Mouse (Mus musculus) forebrain, embryonic 11.5 days (tissue): Measurements from ENCODE around the gene Lama4. TPM values are rescaled to one million over a fixed set of nuclear protein-coding genes. Genes with fewer than 3 reads are reported as not detected.

Experiments
- ATAC-seq: fragments of 200-750 bp; cut with Nextera tagmentation; replicated peaks from 2 replicates; pipeline ENCODE4 v1.8.0; 2017; ENCODE audit warnings: moderate TSS enrichment; ENCODE audit not compliant: low FRiP score
- DNase-seq: peaks from one replicate; pipeline ENCODE4 v3.0.0-alpha.2; 2017; ENCODE audit warnings: low spot score
- H3K27ac ChIP-seq: fragments of 300-500 bp; sonication (generic); 2 replicates; pipeline ENCODE4 v1.5.1; 2014; ENCODE audit warnings: low read depth, low read length
- H3K27me3 ChIP-seq: fragments of 300-500 bp; sonication (generic); 2 replicates; pipeline ENCODE4 v1.6.1; 2014; ENCODE audit warnings: mild to moderate bottlenecking, low read length, mixed read lengths; ENCODE audit not compliant: control insufficient read depth, insufficient read depth
- H3K36me3 ChIP-seq: fragments of 300-500 bp; sonication (generic); 2 replicates; pipeline ENCODE4 v1.6.1; 2014; ENCODE audit warnings: mild to moderate bottlenecking, low read length, moderate library complexity, mixed read lengths; ENCODE audit not compliant: control insufficient read depth, insufficient read depth
- H3K4me1 ChIP-seq: fragments of 300-500 bp; sonication (generic); replicated peaks from 2 replicates; pipeline ENCODE4 v1.6.1; 2014; ENCODE audit warnings: low read length, mixed read lengths; ENCODE audit not compliant: control insufficient read depth, insufficient read depth
- H3K4me2 ChIP-seq: fragments of 300-500 bp; sonication (generic); 2 replicates; pipeline ENCODE4 v1.6.1; 2014; ENCODE audit warnings: low read depth, mild to moderate bottlenecking, low read length, moderate library complexity, mixed read lengths; ENCODE audit not compliant: severe bottlenecking
- H3K4me3 ChIP-seq: fragments of 300-500 bp; sonication (generic); 2 replicates; pipeline ENCODE4 v1.5.1; 2014; ENCODE audit warnings: low read depth, low read length
- H3K9ac ChIP-seq: fragments of 300-500 bp; sonication (generic); 2 replicates; pipeline ENCODE4 v1.6.1; 2014; ENCODE audit warnings: low read length
- H3K9me3 ChIP-seq: fragments of 300-500 bp; sonication (generic); 2 replicates; pipeline ENCODE4 v1.6.1; 2016; ENCODE audit warnings: low read length, mixed read lengths; ENCODE audit not compliant: control insufficient read depth
- WGBS: fragments of 180-500 bp; shearing (Covaris S2); extraction: QIAGEN DNeasy Blood & Tissue Kit; methylation state at CpG from one replicate; pipeline ENCODE4 v1.1.7; 2014; 5-methylcytosine and 5-hydroxymethylcytosine counted together
- polyA plus RNA-seq: library from polyadenylated mRNA; unstranded; fragments of >200 nt; fragmentation: Nextera tagmentation; extraction: Ambion mirVana; gene quantifications from 2 replicates; pipeline ENCODE4 v1.2.1, GENCODE M21; 2014

Lama4 gene
- polyA plus RNA-seq, 1 experiment from 2014 or later = 16.5 TPM

DNA sequence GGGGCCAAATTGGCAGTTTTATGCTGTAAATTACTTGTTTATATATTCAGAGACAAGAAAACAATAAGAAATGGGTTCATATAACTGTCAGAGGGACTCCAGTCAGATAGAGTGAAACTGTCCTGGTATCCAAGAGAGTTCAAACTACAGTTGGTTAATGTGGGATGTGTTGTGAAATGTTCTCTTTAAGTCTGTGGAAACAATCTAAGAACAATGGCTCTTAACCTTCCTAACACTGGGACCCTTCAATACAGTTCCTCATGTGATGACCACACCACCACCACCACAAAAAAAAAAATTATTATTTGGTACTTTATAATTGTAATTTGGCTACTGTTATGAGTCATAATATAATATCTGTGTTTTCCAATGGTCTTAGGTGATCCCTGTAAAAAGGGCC is 38.2 kb downstream of the Lama4 start:
- Histone ChIP-seq H3K9ac (no peak overlapping the region), H3K27ac (no peak overlapping the region), H3K4me1 (no peaks in the 10 kb centered on the region), H3K36me3 (no peaks in the 10 kb centered on the region), H3K4me2 (no peak overlapping the region), H3K4me3 (no peak overlapping the region), H3K27me3 (no peaks in the 10 kb centered on the region), H3K9me3 (no peaks in the 10 kb centered on the region)
- no peak for DNase-seq
- no peak for ATAC-seq

DNA sequence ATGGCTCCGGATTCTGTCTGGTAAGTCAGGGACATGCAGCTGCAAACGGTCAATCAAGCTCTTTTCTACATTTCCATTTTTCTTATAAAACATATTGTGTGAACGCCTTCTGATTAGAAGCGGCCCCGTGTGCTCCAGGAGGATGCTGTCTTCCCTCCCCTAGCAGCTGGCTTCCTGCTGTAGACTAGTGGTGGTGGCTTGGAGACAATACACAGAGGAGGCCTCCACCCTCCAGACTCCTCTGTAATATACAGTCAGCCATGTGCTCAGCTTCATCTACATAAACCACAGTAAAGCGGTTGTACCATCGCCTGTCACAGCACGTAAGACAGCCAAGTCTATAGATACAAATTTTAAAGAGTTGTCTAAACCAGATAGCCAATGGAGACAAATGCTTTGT is 40.2 kb downstream of the Lama4 start:
- WGBS = 93% methylated on average over 8 of the region's 8 CpGs
- no peaks in the 10 kb centered on the region for H3K4me1 ChIP-seq
- no peak overlapping the region for H3K4me3 ChIP-seq
- H3K4me2 ChIP-seq = no peak overlapping the region
- ATAC-seq (no peak), DNase-seq (no peak)
- no peaks in the 10 kb centered on the region for H3K9me3 ChIP-seq
- no peaks in the 10 kb centered on the region for H3K27me3 ChIP-seq
- no peaks in the 10 kb centered on the region for H3K36me3 ChIP-seq
- no peak overlapping the region for H3K27ac ChIP-seq
- H3K9ac ChIP-seq = no peak overlapping the region

DNA sequence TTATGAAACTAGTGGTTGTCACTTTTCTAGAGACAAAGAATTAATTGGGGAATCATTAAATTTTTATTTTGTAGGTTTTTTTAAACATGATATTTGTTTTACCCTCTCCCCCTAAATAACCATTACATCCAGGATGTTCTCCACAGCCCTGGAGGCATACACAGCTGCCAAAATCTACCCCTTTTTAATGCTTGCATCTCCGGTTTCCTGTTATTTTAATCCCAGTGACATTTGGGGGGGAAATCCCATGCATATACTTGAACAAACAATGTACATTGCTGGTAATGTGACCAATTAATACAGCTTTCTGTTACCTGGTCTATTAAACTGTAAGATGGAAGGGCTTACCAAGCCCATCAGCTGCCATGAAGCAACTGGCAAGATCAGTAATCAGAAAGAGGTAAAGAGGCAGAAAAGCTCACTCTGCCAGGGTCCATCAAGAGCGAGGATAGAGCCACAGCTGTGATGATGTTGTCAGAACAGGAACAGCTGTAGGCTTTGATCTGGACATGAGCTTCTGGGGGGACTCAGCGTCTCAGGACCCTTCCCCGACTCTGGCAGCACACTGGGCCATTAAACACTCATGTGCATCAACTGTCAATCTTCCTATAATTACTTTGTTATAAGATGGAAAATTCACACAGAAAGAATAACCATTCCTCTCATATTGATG is 41.3 kb downstream of the Lama4 start:
- Histone ChIP-seq H3K36me3 (no peaks in the 10 kb centered on the region), H3K27me3 (no peaks in the 10 kb centered on the region), H3K9ac (no peak overlapping the region), H3K4me2 (no peak overlapping the region), H3K4me3 (no peak overlapping the region), H3K4me1 (no peaks in the 10 kb centered on the region), H3K27ac (no peak overlapping the region), H3K9me3 (no peaks in the 10 kb centered on the region)
- ATAC-seq (no peak), DNase-seq (no peak)
- WGBS = 82% methylated on average over 4 of the region's 4 CpGs

GRCm38 (mm10) chr10:39014836-39015235 is 49.5 kb downstream of the Lama4 start:
- no peaks in the 10 kb centered on the region for H3K36me3 ChIP-seq
- H3K9me3 ChIP-seq = no peaks in the 10 kb centered on the region
- 74% methylated on average over 2 of the region's 2 CpGs for WGBS
- no peak overlapping the region for H3K27ac ChIP-seq
- H3K9ac ChIP-seq = no peak overlapping the region
- H3K4me1 ChIP-seq = no peaks in the 10 kb centered on the region
- H3K27me3 ChIP-seq = no peaks in the 10 kb centered on the region
- ATAC-seq (no peak), DNase-seq (no peak)
- H3K4me2 ChIP-seq = no peak overlapping the region
- no peak overlapping the region for H3K4me3 ChIP-seq

DNA sequence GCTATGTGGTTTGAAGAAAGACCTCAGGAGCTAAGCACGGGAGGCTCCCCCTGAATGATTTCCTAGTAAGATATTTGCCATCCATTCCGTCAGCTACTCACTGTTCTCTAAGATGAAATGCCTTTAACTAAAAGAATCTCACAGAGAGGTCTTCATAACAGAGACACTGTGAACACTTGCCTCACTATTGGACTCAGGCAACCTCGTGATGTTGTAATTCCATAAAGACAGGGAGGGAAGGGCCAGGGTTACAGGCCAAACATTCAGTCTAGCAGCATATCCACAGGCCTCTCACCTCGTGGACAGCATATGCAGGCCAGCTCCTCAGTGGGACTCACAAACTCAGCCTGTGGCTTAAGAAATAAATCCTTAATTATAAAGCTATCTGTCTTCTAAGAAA is 52.7 kb downstream of the Lama4 start:
- ATAC-seq = no peak
- no peaks in the 10 kb centered on the region for H3K9me3 ChIP-seq
- WGBS = 68% methylated on average over 4 of the region's 4 CpGs
- DNase-seq = no peak
- no peaks in the 10 kb centered on the region for H3K4me1 ChIP-seq
- H3K27ac ChIP-seq = no peak overlapping the region
- no peaks in the 10 kb centered on the region for H3K27me3 ChIP-seq
- H3K9ac ChIP-seq = no peak overlapping the region
- H3K36me3 ChIP-seq = no peaks in the 10 kb centered on the region
- no peak overlapping the region for H3K4me3 ChIP-seq
- H3K4me2 ChIP-seq = no peak overlapping the region

- no peak overlapping the region for H3K9ac ChIP-seq
- no peaks in the 10 kb centered on the region for H3K27me3 ChIP-seq
- no peaks in the 10 kb centered on the region for H3K36me3 ChIP-seq
- no peak overlapping the region for H3K4me2 ChIP-seq
- no peak overlapping the region for H3K27ac ChIP-seq
- H3K4me1 ChIP-seq = no peaks in the 10 kb centered on the region
- WGBS = 85% methylated on average over 1 of the region's 1 CpGs
- no peaks in the 10 kb centered on the region for H3K9me3 ChIP-seq
- ATAC-seq (no peak), DNase-seq (no peak)
- H3K4me3 ChIP-seq = no peak overlapping the region
Measured at GRCm38 (mm10) chr10:39018635-39019034, 53.3 kb downstream of the Lama4 start.

GRCm38 (mm10) chr10:39023618-39024256 is 58.4 kb downstream of the Lama4 start:
- Histone ChIP-seq H3K9ac (no peak overlapping the region), H3K4me2 (no peak overlapping the region), H3K36me3 (no peaks in the 10 kb centered on the region), H3K9me3 (no peaks in the 10 kb centered on the region), H3K27ac (no peak overlapping the region), H3K4me1 (no peaks in the 10 kb centered on the region), H3K27me3 (no peaks in the 10 kb centered on the region), H3K4me3 (no peak overlapping the region)
- ATAC-seq (no peak), DNase-seq (no peak)
- WGBS = 84% methylated on average over 5 of the region's 5 CpGs

GRCm38 (mm10) chr10:39026529-39026928 is 61.2 kb downstream of the Lama4 start:
- no peak for DNase-seq
- H3K36me3 ChIP-seq = no peaks in the 10 kb centered on the region
- H3K4me3 ChIP-seq = no peak overlapping the region
- H3K9ac ChIP-seq = no peak overlapping the region
- no peaks in the 10 kb centered on the region for H3K9me3 ChIP-seq
- no peak overlapping the region for H3K27ac ChIP-seq
- no peaks in the 10 kb centered on the region for H3K27me3 ChIP-seq
- H3K4me1 ChIP-seq = no peaks in the 10 kb centered on the region
- no peak overlapping the region for H3K4me2 ChIP-seq
- no peak for ATAC-seq
- 92% methylated on average over 8 of the region's 8 CpGs for WGBS

DNA sequence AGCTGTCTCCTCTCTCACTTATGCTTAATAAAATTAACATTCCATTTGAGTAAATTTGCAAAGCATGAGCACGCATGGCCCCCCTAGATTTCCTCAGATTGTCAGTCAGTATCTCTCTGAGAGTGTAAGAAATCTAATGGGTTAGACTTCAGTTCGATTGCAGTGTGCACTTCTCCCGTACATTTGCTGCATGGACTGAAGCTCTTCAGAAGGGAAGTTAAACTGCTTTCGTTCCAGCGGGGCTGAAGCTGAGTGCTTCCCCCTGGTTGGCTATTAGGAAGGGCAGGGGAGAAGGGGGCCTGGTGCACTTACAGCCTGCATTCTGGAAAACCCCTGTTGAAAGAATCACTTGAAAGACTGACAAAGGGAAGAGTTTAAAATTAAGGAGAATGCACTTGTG is 61.7 kb downstream of the Lama4 start:
- 69% methylated on average over 5 of the region's 5 CpGs for WGBS
- H3K4me3 ChIP-seq = no peak overlapping the region
- H3K27ac ChIP-seq = no peak overlapping the region
- DNase-seq (no peak), ATAC-seq (no peak)
- H3K36me3 ChIP-seq = no peaks in the 10 kb centered on the region
- H3K9me3 ChIP-seq = no peaks in the 10 kb centered on the region
- no peaks in the 10 kb centered on the region for H3K4me1 ChIP-seq
- no peak overlapping the region for H3K9ac ChIP-seq
- H3K27me3 ChIP-seq = no peaks in the 10 kb centered on the region
- H3K4me2 ChIP-seq = no peak overlapping the region
